8 mouse cellular contexts compared by ENCODE assay signal in the genomic region with DNA sequence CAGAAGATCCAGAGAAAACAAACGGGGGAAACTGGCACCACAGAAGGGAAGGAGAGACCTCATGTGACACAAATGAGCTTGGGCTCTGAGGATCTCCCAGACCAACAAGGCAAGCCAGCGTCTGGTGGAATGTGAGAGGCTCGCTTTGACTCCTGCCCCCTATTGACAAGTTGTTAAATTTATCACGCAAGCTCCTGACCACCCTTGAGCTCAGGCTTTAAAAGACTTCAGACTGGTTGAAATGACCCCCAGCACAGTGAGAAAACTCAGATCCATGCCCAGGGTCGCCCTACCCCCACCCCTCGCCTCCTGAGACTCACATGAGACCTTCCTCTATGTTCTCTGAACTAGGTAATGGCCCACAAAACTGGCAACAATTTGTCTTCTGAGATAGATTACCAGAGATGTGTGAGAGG. TPM values are rescaled to one million over a fixed set of nuclear protein-coding genes. Genes with fewer than 3 reads are reported as not detected.
DNase-seq lines count a peak whose midpoint lies in the region; ATAC-seq lines count a peak whose summit lies in the region.

A gene (plus strand): TSS at position 242 of the 416 bp plus-strand sequence.

- no peak for DNase-seq in kidney, postnatal 14 days
- peak; percentile 59 for DNase-seq in MN1 (ENCODE audit: low spot score)
- no peak for DNase-seq in ovary, adult 18-20 months (ENCODE audit: low spot score)

- WGBS in kidney, embryonic 15.5 days: under 1% methylated on average over 6 of the region's 6 CpGs
- WGBS in embryonic facial prominence, embryonic 13.5 days: 2% methylated on average over 6 of the region's 6 CpGs
- 3% methylated on average over 6 of the region's 6 CpGs for WGBS in intestine, embryonic 15.5 days
- WGBS in macrophage (ENCODE audit: missing documents): 9% methylated on average over 6 of the region's 6 CpGs
- WGBS in stomach, embryonic 16.5 days: under 1% methylated on average over 6 of the region's 6 CpGs

- H3K9ac ChIP-seq in kidney, embryonic 15.5 days: peak within 1 kb of the TSS; percentile 45
- peak within 1 kb of the TSS; percentile 69 for H3K9ac ChIP-seq in embryonic facial prominence, embryonic 13.5 days
- peak within 1 kb of the TSS; percentile 43 for H3K9ac ChIP-seq in intestine, embryonic 15.5 days
- H3K9ac ChIP-seq in stomach, embryonic 16.5 days (ENCODE audit: low read length): peak within 1 kb of the TSS; percentile 65

- H3K79me2 ChIP-seq in macrophage (ENCODE audit: inconsistent target): peaks cover under 1% of the 10 kb centered on the region; the same call in 1 of the 2 replicates

- peaks cover 24% of the 10 kb centered on the region for H3K36me3 ChIP-seq in kidney, embryonic 15.5 days
- H3K36me3 ChIP-seq in embryonic facial prominence, embryonic 13.5 days: peaks cover 30% of the 10 kb centered on the region
- 0 out of 2 replicates have a peak, but pooled peaks cover 16% of the 10 kb centered on the region for H3K36me3 ChIP-seq in intestine, embryonic 15.5 days
- H3K36me3 ChIP-seq in macrophage (ENCODE audit: inconsistent target): peaks cover 11% of the 10 kb centered on the region; the same call in 1 of the 2 replicates
- no peaks in the 10 kb centered on the region; the same call in 1 of the 2 replicates for H3K36me3 ChIP-seq in stomach, embryonic 16.5 days (ENCODE audit: control insufficient read depth, insufficient read depth, low read length)

- peak within 1 kb of the TSS; percentile 56 for H3K4me3 ChIP-seq in kidney, embryonic 15.5 days (replicated peaks)
- peak within 1 kb of the TSS; percentile 50 for H3K4me3 ChIP-seq in embryonic facial prominence, embryonic 13.5 days
- H3K4me3 ChIP-seq in intestine, embryonic 15.5 days (replicated peaks): peak within 1 kb of the TSS; percentile 45
- peak within 1 kb of the TSS; percentile 45 for H3K4me3 ChIP-seq in macrophage (ENCODE audit: inconsistent target)
- H3K4me3 ChIP-seq in stomach, embryonic 16.5 days (replicated peaks; ENCODE audit: low read length): peak within 1 kb of the TSS; percentile 46

- H3K4me2 ChIP-seq in kidney, embryonic 15.5 days: peak within 1 kb of the TSS; percentile 77
- H3K4me2 ChIP-seq in embryonic facial prominence, embryonic 13.5 days: peak within 1 kb of the TSS; percentile 59
- H3K4me2 ChIP-seq in intestine, embryonic 15.5 days (replicated peaks): peak within 1 kb of the TSS; percentile 68
- peak within 1 kb of the TSS; percentile 57 for H3K4me2 ChIP-seq in stomach, embryonic 16.5 days (ENCODE audit: low read depth, low read length)

- H3K4me1 ChIP-seq in kidney, embryonic 15.5 days: peaks cover 28% of the 10 kb centered on the region
- H3K4me1 ChIP-seq in embryonic facial prominence, embryonic 13.5 days: peaks cover 16% of the 10 kb centered on the region; the same call in 1 of the 2 replicates
- peaks cover 10% of the 10 kb centered on the region; the same call in 1 of the 2 replicates for H3K4me1 ChIP-seq in intestine, embryonic 15.5 days (replicated peaks)
- peaks cover 6% of the 10 kb centered on the region; the same call in 1 of the 2 replicates for H3K4me1 ChIP-seq in stomach, embryonic 16.5 days (ENCODE audit: control insufficient read depth, insufficient read depth, low read length)

- no peaks in the 10 kb centered on the region for H3K27me3 ChIP-seq in kidney, embryonic 15.5 days
- no peaks in the 10 kb centered on the region for H3K27me3 ChIP-seq in embryonic facial prominence, embryonic 13.5 days
- no peaks in the 10 kb centered on the region for H3K27me3 ChIP-seq in intestine, embryonic 15.5 days (replicated peaks)
- no peaks in the 10 kb centered on the region for H3K27me3 ChIP-seq in stomach, embryonic 16.5 days (ENCODE audit: control insufficient read depth, insufficient read depth, low read length)

- ATAC-seq in kidney, embryonic 15.5 days (replicated peaks; ENCODE audit: low FRiP score): no peak; the same call in 1 of the 2 replicates
- ATAC-seq in embryonic facial prominence, embryonic 13.5 days (ENCODE audit: insufficient number of reproducible peaks, insufficient read depth, low FRiP score, low TSS enrichment, low read depth): no peak; the same call in 1 of the 2 replicates
- peak; percentile 34; the same call in 1 of the 2 replicates for ATAC-seq in intestine, embryonic 15.5 days
- peak; percentile 18; the same call in 1 of the 2 replicates for ATAC-seq in stomach, embryonic 16.5 days (ENCODE audit: insufficient read depth, low FRiP score)

- peak within 1 kb of the TSS; percentile 85 for H3K27ac ChIP-seq in kidney, embryonic 15.5 days
- H3K27ac ChIP-seq in embryonic facial prominence, embryonic 13.5 days: peak within 1 kb of the TSS; percentile 85
- H3K27ac ChIP-seq in intestine, embryonic 15.5 days: peak within 1 kb of the TSS; percentile 73
- peak within 1 kb of the TSS; percentile 71 for H3K27ac ChIP-seq in macrophage
- H3K27ac ChIP-seq in stomach, embryonic 16.5 days (ENCODE audit: low read length): peak within 1 kb of the TSS; percentile 62

- no peaks in the 10 kb centered on the region for H3K9me3 ChIP-seq in kidney, embryonic 15.5 days (replicated peaks)
- H3K9me3 ChIP-seq in embryonic facial prominence, embryonic 13.5 days: no peaks in the 10 kb centered on the region
- no peaks in the 10 kb centered on the region for H3K9me3 ChIP-seq in intestine, embryonic 15.5 days
- H3K9me3 ChIP-seq in stomach, embryonic 16.5 days (replicated peaks; ENCODE audit: control insufficient read depth, low read length): no peaks in the 10 kb centered on the region

RNA-seq across cellular contexts. Expression of the gene that starts here (rescaled TPM):
- 7.4 and 7.5 TPM in 2 replicates for polyA plus RNA-seq in kidney, embryonic 15.5 days (2015; fragmentation: Nextera tagmentation; extraction: Ambion mirVana)
- 10.5 and 11.8 TPM in 2 replicates for polyA plus RNA-seq in embryonic facial prominence, embryonic 13.5 days (2015; fragmentation: Nextera tagmentation; extraction: Ambion mirVana)
- polyA plus RNA-seq in intestine, embryonic 15.5 days (2015; fragmentation: Nextera tagmentation; extraction: Ambion mirVana): 5.2 and 5.3 TPM in 2 replicates
- total RNA-seq in macrophage (2018; cell fraction: chromatin; rRNA removed): 1 to 10 TPM in 5 of 26 experiments, under 1 TPM in 9, not detected in 12; 0.37 to 2.5 (median 0.74) TPM
- 1 to 10 TPM in 7 of 26 experiments, under 1 TPM in 19; 0.44 to 1.3 (median 0.86) TPM for total RNA-seq in macrophage (2018; cell fraction: cytosol; rRNA removed)
- 1 to 10 TPM in 6 of 26 experiments, under 1 TPM in 13, not detected in 7; 0.23 to 3.6 (median 0.78) TPM for total RNA-seq in macrophage (2018; cell fraction: nucleus; rRNA removed)
- 0.68 to 1.1 TPM (median 0.72 TPM) in 3 replicates for polyA plus RNA-seq in macrophage (2018)
- 3.7 and 3.8 TPM in 2 replicates for polyA plus RNA-seq in stomach, embryonic 16.5 days (2015; fragmentation: Nextera tagmentation; extraction: Ambion mirVana)

Comparison
In these comparisons a context has a peak if more than half of its experiments do, and no peak if none do; other contexts are left out.
1. ATAC-seq: peak in intestine, embryonic 15.5 days (single experiment) and stomach, embryonic 16.5 days (single experiment); none in kidney, embryonic 15.5 days (single experiment) and embryonic facial prominence, embryonic 13.5 days (single experiment).
2. Peak in every context shown above with its lines, with median percentiles within 50 percentile points of each other: H3K27ac ChIP-seq, H3K4me2 ChIP-seq, H3K4me3 ChIP-seq and H3K9ac ChIP-seq.